Mouse (Mus musculus): ENCODE results near the gene Nucks1.

Nucks1 gene

GRCm38 (mm10) chr1:131919052-131919451 lies 8.7 kb downstream of the Nucks1 start:
- CTCF ChIA-PET = interaction anchor here (0.6 kb wide), 1 partner anchor 105 kb away, joined by 3 read pairs; no protein-coding TSS in a partner anchor

- CTCF ChIA-PET = no interaction called here
Measured at GRCm38 (mm10) chr1:131922100-131922499, 11.8 kb downstream of the Nucks1 start.

- CTCF ChIA-PET = interaction anchor here (0.7 kb wide), 1 partner anchor 64 kb away, joined by 3 read pairs; no protein-coding TSS in a partner anchor
Measured at GRCm38 (mm10) chr1:131933471-131933870, 23.1 kb downstream of the Nucks1 start.

- CTCF ChIA-PET = interaction anchor here (0.6 kb wide), 1 partner anchor 42 kb away, joined by 5 read pairs; no protein-coding TSS in a partner anchor
Measured at GRCm38 (mm10) chr1:131937659-131938305, 27.4 kb downstream of the Nucks1 start.

GRCm38 (mm10) chr1:131938811-131939210 lies 28.5 kb downstream of the Nucks1 start:
- CTCF ChIA-PET = interaction anchor here (0.6 to 0.7 kb wide), 2 partner anchors 23 to 485 kb away, joined by 3 to 5 read pairs; no protein-coding TSS in a partner anchor

GRCm38 (mm10) chr1:131940711-131941244 lies 30.4 kb downstream of the Nucks1 start:
- CTCF ChIA-PET = no interaction called here

- CTCF ChIA-PET = no interaction called here
Measured at GRCm38 (mm10) chr1:131941501-131941900, 31.2 kb downstream of the Nucks1 start.

- CTCF ChIA-PET = no interaction called here
Measured at GRCm38 (mm10) chr1:131942621-131943590, 32.6 kb downstream of the Nucks1 start.

GRCm38 (mm10) chr1:131945674-131946440 lies 35.5 kb downstream of the Nucks1 start:
- CTCF ChIA-PET = no interaction called here

- CTCF ChIA-PET = no interaction called here
Measured at GRCm38 (mm10) chr1:131946462-131947215, 36.3 kb downstream of the Nucks1 start.

- CTCF ChIA-PET = no interaction called here
Measured at GRCm38 (mm10) chr1:131947997-131948525, 37.7 kb downstream of the Nucks1 start.

- CTCF ChIA-PET = no interaction called here
Measured at GRCm38 (mm10) chr1:131954242-131954865, 44.0 kb downstream of the Nucks1 start.

GRCm38 (mm10) chr1:131955131-131955757 lies 44.9 kb downstream of the Nucks1 start:
- CTCF ChIA-PET = interaction anchor here (0.6 kb wide), 1 partner anchor 133 kb away, joined by 5 read pairs; no protein-coding TSS in a partner anchor

GRCm38 (mm10) chr1:131957416-131957815 lies 47.1 kb downstream of the Nucks1 start:
- CTCF ChIA-PET = interaction anchor here (0.5 kb wide), 1 partner anchor 57 kb away, joined by 3 read pairs; no protein-coding TSS in a partner anchor

GRCm38 (mm10) chr1:131961004-131961403 lies 50.7 kb downstream of the Nucks1 start:
- CTCF ChIA-PET = no interaction called here

- CTCF ChIA-PET = interaction anchor here (0.7 kb wide), 2 partner anchors 24 to 317 kb away, joined by 3 to 7 read pairs; no protein-coding TSS in a partner anchor
Measured at GRCm38 (mm10) chr1:131962606-131963084, 52.3 kb downstream of the Nucks1 start, which contains the start of gene Slc45a3. Slc45a3 (plus strand) TSS chr1:131962967.

- CTCF ChIA-PET = no interaction called here
Measured at GRCm38 (mm10) chr1:131963085-131963951, 53.0 kb downstream of the Nucks1 start.

- CTCF ChIA-PET = interaction anchor here (0.7 kb wide), 1 partner anchor 27 kb away, joined by 5 read pairs; no protein-coding TSS in a partner anchor
Measured at GRCm38 (mm10) chr1:131964100-131964499, 53.8 kb downstream of the Nucks1 start.
